Mouse (Mus musculus) kidney, embryonic 14.5 days (tissue): ENCODE measurements around the gene Chit1. TPM values are rescaled to one million over a fixed set of nuclear protein-coding genes. Genes with fewer than 3 reads are reported as not detected.

Source experiments
- ATAC-seq: fragments of 200-750 bp; cut with Nextera tagmentation; 2 replicates; pipeline ENCODE4 v1.8.0; 2017; ENCODE audit warnings: moderate number of reproducible peaks, mild to moderate bottlenecking, moderate TSS enrichment, moderate library complexity; ENCODE audit not compliant: low FRiP score, low TSS enrichment
- H3K27ac ChIP-seq: fragments of 300-500 bp; sonication (generic); 2 replicates; pipeline ENCODE4 v1.5.1; 2014; ENCODE audit warnings: low read depth, mild to moderate bottlenecking, low read length, moderate library complexity, mixed read lengths
- H3K27me3 ChIP-seq: fragments of 300-500 bp; sonication (generic); 2 replicates; pipeline ENCODE4 v1.6.1; 2014; ENCODE audit warnings: mild to moderate bottlenecking, low read length; ENCODE audit not compliant: control insufficient read depth, insufficient read depth
- H3K36me3 ChIP-seq: fragments of 300-500 bp; sonication (generic); 2 replicates; pipeline ENCODE4 v1.6.1; 2014; ENCODE audit warnings: low read length, mixed read lengths; ENCODE audit not compliant: control insufficient read depth, insufficient read depth
- H3K4me1 ChIP-seq: fragments of 300-500 bp; sonication (generic); 2 replicates; pipeline ENCODE4 v1.6.1; 2014; ENCODE audit warnings: low read length, mixed read lengths; ENCODE audit not compliant: control insufficient read depth, insufficient read depth
- H3K4me2 ChIP-seq: fragments of 300-500 bp; sonication (generic); replicated peaks from 2 replicates; pipeline ENCODE4 v1.6.1; 2014; ENCODE audit warnings: low read depth, mild to moderate bottlenecking, low read length
- H3K4me3 ChIP-seq: fragments of 300-500 bp; sonication (generic); 2 replicates; pipeline ENCODE4 v1.5.1; 2014; ENCODE audit warnings: mild to moderate bottlenecking, low read length
- H3K9ac ChIP-seq: fragments of 300-500 bp; sonication (generic); 2 replicates; pipeline ENCODE4 v1.6.1; 2014; ENCODE audit warnings: low read depth, mild to moderate bottlenecking, low read length, moderate library complexity
- H3K9me3 ChIP-seq: fragments of 300-500 bp; sonication (generic); 2 replicates; pipeline ENCODE4 v1.6.1; 2016; ENCODE audit warnings: low read length; ENCODE audit not compliant: control insufficient read depth
- WGBS: fragments of 180-500 bp; shearing (Covaris S2); extraction: QIAGEN DNeasy Blood & Tissue Kit; methylation state at CpG from one replicate; pipeline ENCODE4 v1.1.7; 2014; 5-methylcytosine and 5-hydroxymethylcytosine counted together
- polyA plus RNA-seq: library from polyadenylated mRNA; unstranded; fragments of >200 nt; fragmentation: Nextera tagmentation; extraction: Ambion mirVana; gene quantifications from 2 replicates; pipeline ENCODE4 v1.2.1, GENCODE M21; 2014

The Chit1 gene
- polyA plus RNA-seq, 1 experiment from 2014 or later: 0.28 TPM

- no peaks in the 10 kb centered on the region for H3K9me3 ChIP-seq
- peak overlapping the region; percentile 17; the same call in 1 of the 2 replicates for H3K27ac ChIP-seq
- H3K4me2 ChIP-seq: no peak overlapping the region
- peaks cover 69% of the 10 kb centered on the region for H3K4me1 ChIP-seq
- H3K4me3 ChIP-seq: no peak overlapping the region
- 5% methylated on average over 8 of the region's 8 CpGs for whole genome bisulfite sequencing
- no peak overlapping the region for H3K9ac ChIP-seq
- ATAC-seq: peak; percentile 29
- no peaks in the 10 kb centered on the region for H3K27me3 ChIP-seq
- H3K36me3 ChIP-seq: no peaks in the 10 kb centered on the region
Measured at GRCm38 (mm10) chr1:134067143-134067619, 43.9 kb upstream of the Chit1 start.

GRCm38 (mm10) chr1:134070099-134070669 is 40.9 kb upstream of the Chit1 start:
- WGBS: 57% methylated on average over 8 of the region's 8 CpGs
- H3K27ac ChIP-seq: peak overlapping the region; percentile 14; the same call in 1 of the 2 replicates
- no peak overlapping the region for H3K4me2 ChIP-seq
- H3K27me3 ChIP-seq: no peaks in the 10 kb centered on the region
- H3K9ac ChIP-seq: no peak overlapping the region
- no peak for ATAC-seq
- no peaks in the 10 kb centered on the region for H3K36me3 ChIP-seq
- no peaks in the 10 kb centered on the region for H3K9me3 ChIP-seq
- H3K4me1 ChIP-seq: peaks cover 56% of the 10 kb centered on the region
- no peak overlapping the region for H3K4me3 ChIP-seq

- Histone ChIP-seq H3K36me3 (peaks cover 4% of the 10 kb centered on the region; the same call in 1 of the 2 replicates), H3K4me2 (no peak overlapping the region), H3K27ac (peak overlapping the region; percentile 65), H3K27me3 (no peaks in the 10 kb centered on the region), H3K9me3 (no peaks in the 10 kb centered on the region), H3K9ac (no peak overlapping the region), H3K4me1 (peaks cover 51% of the 10 kb centered on the region), H3K4me3 (no peak overlapping the region)
- ATAC-seq: no peak
- 34% methylated on average over 10 of the region's 10 CpGs for WGBS
Measured at GRCm38 (mm10) chr1:134071411-134072018, 39.5 kb upstream of the Chit1 start.

- Histone ChIP-seq H3K27ac (0 out of 2 replicates have a peak overlapping the region, but pooled peaks have one; percentile 11), H3K9ac (no peak overlapping the region)
- 82% methylated on average over 6 of the region's 6 CpGs for WGBS
Measured at GRCm38 (mm10) chr1:134073061-134073564, 37.9 kb upstream of the Chit1 start.

GRCm38 (mm10) chr1:134073658-134074057 is 37.4 kb upstream of the Chit1 start:
- H3K9ac ChIP-seq: no peak overlapping the region; the same call in 1 of the 2 replicates
- no peak for ATAC-seq
- no peak overlapping the region for H3K27ac ChIP-seq
- no peak overlapping the region for H3K4me2 ChIP-seq
- H3K9me3 ChIP-seq: no peaks in the 10 kb centered on the region
- H3K36me3 ChIP-seq: peaks cover 9% of the 10 kb centered on the region; the same call in 1 of the 2 replicates
- no peaks in the 10 kb centered on the region for H3K27me3 ChIP-seq
- H3K4me3 ChIP-seq: no peak overlapping the region
- peaks cover 56% of the 10 kb centered on the region for H3K4me1 ChIP-seq
- WGBS: 63% methylated on average over 1 of the region's 1 CpGs

More at GRCm38 (mm10) chr1:134073061-134073564, 37.9 kb upstream of the Chit1 start:
- H3K4me3 ChIP-seq: no peak overlapping the region
- H3K4me1 ChIP-seq: peaks cover 54% of the 10 kb centered on the region
- no peak for ATAC-seq
- H3K9me3 ChIP-seq: no peaks in the 10 kb centered on the region
- H3K36me3 ChIP-seq: peaks cover 9% of the 10 kb centered on the region; the same call in 1 of the 2 replicates
- no peak overlapping the region for H3K4me2 ChIP-seq
- H3K27me3 ChIP-seq: no peaks in the 10 kb centered on the region

- peaks cover 56% of the 10 kb centered on the region for H3K4me1 ChIP-seq
- H3K4me3 ChIP-seq: no peak overlapping the region
- 32% methylated on average over 3 of the region's 3 CpGs for WGBS
- peaks cover 9% of the 10 kb centered on the region; the same call in 1 of the 2 replicates for H3K36me3 ChIP-seq
- H3K27me3 ChIP-seq: no peaks in the 10 kb centered on the region
- no peak overlapping the region for H3K4me2 ChIP-seq
- ATAC-seq: no peak
- H3K27ac ChIP-seq: no peak overlapping the region
- no peaks in the 10 kb centered on the region for H3K9me3 ChIP-seq
- H3K9ac ChIP-seq: no peak overlapping the region
Measured at GRCm38 (mm10) chr1:134074184-134074583, 36.9 kb upstream of the Chit1 start.

GRCm38 (mm10) chr1:134074606-134075005 is 36.4 kb upstream of the Chit1 start:
- Histone ChIP-seq H3K36me3 (peaks cover 9% of the 10 kb centered on the region; the same call in 1 of the 2 replicates), H3K9me3 (no peaks in the 10 kb centered on the region), H3K27ac (no peak overlapping the region), H3K9ac (no peak overlapping the region), H3K4me1 (peaks cover 56% of the 10 kb centered on the region), H3K4me2 (no peak overlapping the region), H3K4me3 (no peak overlapping the region), H3K27me3 (no peaks in the 10 kb centered on the region)
- ATAC-seq: no peak
- WGBS: 70% methylated on average over 10 of the region's 10 CpGs

GRCm38 (mm10) chr1:134075532-134075931 is 35.5 kb upstream of the Chit1 start:
- Histone ChIP-seq H3K27me3 (no peaks in the 10 kb centered on the region), H3K4me3 (no peak overlapping the region), H3K36me3 (peaks cover 9% of the 10 kb centered on the region; the same call in 1 of the 2 replicates), H3K9me3 (no peaks in the 10 kb centered on the region), H3K4me1 (peaks cover 64% of the 10 kb centered on the region), H3K27ac (no peak overlapping the region), H3K9ac (no peak overlapping the region), H3K4me2 (no peak overlapping the region)
- no peak for ATAC-seq
- 88% methylated on average over 8 of the region's 8 CpGs for WGBS

GRCm38 (mm10) chr1:134076789-134077188 is 34.3 kb upstream of the Chit1 start:
- peaks cover 52% of the 10 kb centered on the region for H3K4me1 ChIP-seq
- no peak for ATAC-seq
- peak overlapping the region; percentile 12; the same call in 1 of the 2 replicates for H3K4me3 ChIP-seq
- H3K9ac ChIP-seq: peak overlapping the region; percentile 7; the same call in 1 of the 2 replicates
- H3K9me3 ChIP-seq: no peaks in the 10 kb centered on the region
- H3K27me3 ChIP-seq: no peaks in the 10 kb centered on the region
- H3K4me2 ChIP-seq: peak overlapping the region; percentile 29
- 69% methylated on average over 2 of the region's 2 CpGs for WGBS
- no peak overlapping the region for H3K27ac ChIP-seq
- H3K36me3 ChIP-seq: peaks cover 9% of the 10 kb centered on the region; the same call in 1 of the 2 replicates
